Mouse (Mus musculus) layer of hippocampus, adult 18-20 months (tissue): Measurements from ENCODE around the gene Rgs9bp. TPM values are rescaled to one million over a fixed set of nuclear protein-coding genes. Genes with fewer than 3 reads are reported as not detected.
"Not testable (repeated sequence)": the region's sequence is repeated elsewhere in the genome, so short reads cannot be mapped to it uniquely, and the experiment has no call there.

Experiments used
- DNase-seq, 2 experiments: peaks; one replicate each; pipeline ENCODE4 v3.0.0; 2022; ENCODE audit warnings: low spot score in 2 of 2
- total RNA-seq, 2 experiments: library from RNA; stranded (reverse); gene quantifications; 2 replicates each; pipeline ENCODE4 v1.2.3; 2021

The Rgs9bp gene
- total RNA-seq, 2 experiments from 2014 or later = 0.22 to 0.23 TPM

DNA sequence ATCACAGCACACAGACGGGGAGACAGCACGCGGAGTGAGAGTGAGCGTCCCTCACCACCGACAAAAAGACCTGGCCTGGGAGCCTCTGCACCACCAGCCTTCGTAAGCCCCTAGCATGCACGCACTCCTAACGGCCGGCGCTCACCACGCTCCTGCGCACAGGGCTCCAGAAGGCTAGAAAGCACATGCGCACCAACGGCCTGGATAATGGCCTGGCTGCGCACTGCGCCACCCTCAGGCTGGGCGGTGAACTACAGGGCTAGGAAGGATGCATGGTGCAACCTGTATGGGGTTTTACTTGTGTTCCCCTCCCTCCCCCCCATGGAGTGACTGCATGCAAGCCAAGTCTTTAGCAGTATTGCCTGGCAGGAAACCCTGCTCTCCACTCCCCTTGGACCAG, 47.8 kb downstream of the Rgs9bp start, which contains the start of gene Tdrd12:
Gene Tdrd12 (minus strand): TSS at position 184 of the 400 bp plus-strand sequence.
- no peak for DNase-seq

DNA sequence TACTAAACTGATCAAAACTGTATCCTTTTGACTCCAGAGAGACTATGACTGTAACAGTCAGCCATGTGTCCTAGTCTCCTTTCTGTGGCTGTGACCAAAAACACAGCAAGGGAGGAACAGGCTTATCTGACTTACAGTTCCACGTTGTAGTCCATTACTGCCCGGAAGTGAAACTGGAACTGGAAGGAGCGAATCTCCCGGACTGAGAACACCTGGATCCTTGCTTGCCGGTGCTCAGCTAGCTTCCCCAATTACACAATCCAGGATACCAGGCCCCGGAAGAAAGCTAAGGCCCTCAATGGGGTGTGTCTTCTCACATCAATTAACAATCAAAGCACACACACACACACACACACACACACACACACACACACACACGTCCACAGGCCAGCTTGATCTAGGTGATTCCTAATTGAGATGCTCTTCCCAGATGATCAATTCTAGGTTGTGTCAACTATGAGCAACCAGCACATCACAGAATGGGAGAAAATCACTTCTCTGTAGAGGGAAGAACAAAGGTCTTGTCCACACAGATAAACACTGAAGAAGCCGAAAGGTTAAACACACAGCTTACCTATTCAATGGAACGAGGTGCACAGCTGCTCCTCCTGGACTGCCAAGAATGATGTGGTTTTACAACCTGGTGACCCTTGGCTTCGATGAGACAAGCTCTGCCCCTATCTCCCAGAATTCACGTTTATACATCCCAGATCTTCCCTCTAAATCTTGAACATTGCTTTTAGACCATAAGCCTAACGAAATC, 49.5 kb downstream of the Rgs9bp start:
- DNase-seq = no peak

DNA sequence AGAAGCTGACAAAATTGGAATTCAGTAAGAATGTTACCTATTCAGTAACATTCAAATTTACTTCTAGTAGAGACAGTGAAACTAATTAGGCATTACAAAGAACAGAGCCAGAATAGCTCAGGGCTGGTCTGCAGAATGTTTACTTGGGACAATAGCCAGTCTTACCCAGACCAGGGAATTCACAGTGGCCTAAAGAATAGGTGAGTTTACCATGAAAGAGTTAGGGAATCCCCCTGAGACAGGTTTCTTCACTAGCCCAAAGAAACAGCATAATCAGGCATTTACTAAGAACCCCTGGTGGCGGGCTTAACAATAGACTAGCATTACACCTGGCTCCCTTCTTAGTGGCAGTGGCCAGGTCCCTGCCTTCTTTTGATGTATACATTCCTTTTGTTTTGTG, 54.8 kb downstream of the Rgs9bp start:
- DNase-seq = not testable (repeated sequence)

DNA sequence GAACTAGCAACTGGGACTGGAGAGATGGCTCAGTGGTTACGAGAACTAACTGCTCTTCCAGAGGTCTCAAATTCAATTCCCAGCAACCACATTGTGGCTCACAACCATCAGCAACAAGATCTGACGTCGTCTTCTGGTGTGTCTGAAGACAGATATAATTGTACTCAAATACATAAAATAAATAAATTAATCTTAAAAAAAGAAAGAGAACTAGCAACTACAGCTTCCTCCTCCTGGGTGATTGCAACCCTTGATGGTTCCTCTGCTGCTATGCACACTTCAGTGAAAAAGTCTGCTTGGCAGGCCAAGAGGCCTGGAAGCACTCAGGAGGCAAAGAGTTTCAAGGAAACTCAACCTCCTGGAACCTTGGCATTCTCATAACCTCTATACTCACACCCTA, 55.4 kb downstream of the Rgs9bp start:
- no peak for DNase-seq

Other genes starting within 250 kb of the Rgs9bp start
- 1 to 10 TPM; 6.2 to 6.3 TPM for gene Faap24, start 188.7 kb downstream of the Rgs9bp start, total RNA-seq
- gene Cep89, start 188.5 kb downstream of the Rgs9bp start, total RNA-seq = 10 to 100 TPM; 11.2 to 16.9 TPM
- gene Slc7a9, start 136.8 kb downstream of the Rgs9bp start, total RNA-seq = not detected
- under 1 TPM; 0.27 to 0.56 TPM for gene Tdrd12, start 47.8 kb downstream of the Rgs9bp start, total RNA-seq
- 10 to 100 TPM; 62.4 to 65.4 TPM for gene Nudt19, start 29.3 kb downstream of the Rgs9bp start, total RNA-seq
- 10 to 100 TPM; 36.2 to 37.8 TPM for gene Ankrd27, start 662 bp upstream of the Rgs9bp start, total RNA-seq
- gene Pdcd5, start 61.9 kb upstream of the Rgs9bp start, total RNA-seq = 10 to 100 TPM; 77.9 to 80.8 TPM
- 10 to 100 TPM; 85.2 to 94.9 TPM for gene Dpy19l3, start 168.9 kb upstream of the Rgs9bp start, total RNA-seq
- gene Zfp507, start 217.4 kb upstream of the Rgs9bp start, total RNA-seq = 10 to 100 TPM; 30.6 to 33.6 TPM